Mouse (Mus musculus): ENCODE measurements around the gene Sp7. TPM values are rescaled to one million over a fixed set of nuclear protein-coding genes. Genes with fewer than 3 reads are reported as not detected.

The Sp7 gene
- polyA plus RNA-seq, 1 experiment from 2014 or later = 0.21 TPM

DNA sequence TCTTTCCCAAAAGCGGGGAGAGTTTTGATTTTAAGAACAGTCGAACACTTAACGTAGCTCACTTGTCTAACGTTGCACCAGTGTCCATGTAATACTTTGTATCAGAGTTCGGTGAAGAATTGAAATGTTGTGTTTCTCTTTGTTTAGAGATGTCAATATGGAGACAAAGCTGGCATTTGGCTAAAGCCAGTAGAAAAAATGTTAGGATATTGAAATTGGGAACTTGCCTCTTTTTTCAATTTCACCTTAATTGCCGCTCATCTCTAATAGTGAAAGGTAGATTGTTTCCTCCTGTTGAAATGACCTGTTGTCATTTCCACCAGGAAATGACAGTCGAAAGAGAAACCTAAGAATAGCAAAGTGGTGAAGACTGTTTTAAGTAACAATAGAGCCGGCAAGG is 40.1 kb downstream of the Sp7 start:
- 72% methylated on average over 8 of the region's 8 CpGs for WGBS
- DNase-seq (no peak), ATAC-seq (ENCODE audit: low FRiP score, low TSS enrichment) (no peak)
- H3K4me3 ChIP-seq (replicated peaks; ENCODE audit: low read depth, low read length) = peak overlapping the region; percentile 94
- H3K4me1 ChIP-seq (ENCODE audit: control insufficient read depth, insufficient read depth, low read length) = peaks cover 12% of the 10 kb centered on the region
- peak overlapping the region; percentile 79 for H3K9ac ChIP-seq (replicated peaks; ENCODE audit: low read length)
- peak overlapping the region; percentile 74 for H3K4me2 ChIP-seq (ENCODE audit: low read length)
- no peak overlapping the region for H3K27ac ChIP-seq (replicated peaks; ENCODE audit: low read depth, low read length)
- no peaks in the 10 kb centered on the region for H3K27me3 ChIP-seq (ENCODE audit: control insufficient read depth, insufficient read depth, low read length)
- no peaks in the 10 kb centered on the region for H3K9me3 ChIP-seq (ENCODE audit: control insufficient read depth, low read length)
- peaks cover 33% of the 10 kb centered on the region for H3K36me3 ChIP-seq (ENCODE audit: control insufficient read depth, insufficient read depth, low read length)

DNA sequence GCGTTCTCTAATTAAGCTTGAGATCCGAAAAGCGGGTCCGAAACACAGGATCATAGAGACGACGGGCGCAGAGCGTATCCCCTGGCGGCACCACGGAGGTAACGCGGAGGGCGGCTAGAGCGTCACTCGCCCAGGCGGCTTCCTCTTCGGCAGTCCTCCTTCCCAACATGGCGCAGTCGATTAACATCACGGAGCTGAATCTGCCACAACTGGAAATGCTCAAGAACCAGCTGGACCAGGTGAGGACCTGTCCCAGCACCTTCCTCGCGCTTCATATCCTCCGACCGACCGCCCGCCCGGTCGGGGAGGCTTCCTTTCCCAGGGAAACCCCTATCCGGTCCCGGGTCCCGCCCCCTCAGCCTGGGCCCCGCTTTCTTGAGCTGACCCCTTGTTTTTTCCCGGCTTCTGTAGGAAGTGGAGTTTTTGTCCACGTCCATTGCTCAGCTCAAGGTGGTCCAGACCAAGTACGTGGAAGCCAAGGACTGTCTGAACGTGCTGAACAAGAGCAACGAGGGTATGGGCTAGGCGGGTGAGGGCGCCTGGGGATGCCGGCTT is 40.9 kb downstream of the Sp7 start, which contains the start of gene Pfdn5:
TSS of gene Pfdn5 (plus strand) at position 95 of the 555 bp plus-strand sequence.
- WGBS = under 1% methylated on average over 40 of the region's 40 CpGs
- ATAC-seq (ENCODE audit: low FRiP score, low TSS enrichment) (peak; percentile 87), DNase-seq (peak; percentile 92)
- Histone ChIP-seq H3K36me3 (ENCODE audit: control insufficient read depth, insufficient read depth, low read length) (peaks cover 33% of the 10 kb centered on the region), H3K4me3 (replicated peaks; ENCODE audit: low read depth, low read length) (peak within 1 kb of the TSS; percentile 94), H3K27ac (replicated peaks; ENCODE audit: low read depth, low read length) (0 out of 2 replicates have a peak within 1 kb of the TSS, but pooled peaks have one; percentile 55), H3K4me2 (ENCODE audit: low read length) (peak within 1 kb of the TSS; percentile 74), H3K9me3 (ENCODE audit: control insufficient read depth, low read length) (no peaks in the 10 kb centered on the region), H3K9ac (replicated peaks; ENCODE audit: low read length) (peak within 1 kb of the TSS; percentile 79), H3K27me3 (ENCODE audit: control insufficient read depth, insufficient read depth, low read length) (no peaks in the 10 kb centered on the region), H3K4me1 (ENCODE audit: control insufficient read depth, insufficient read depth, low read length) (peaks cover 8% of the 10 kb centered on the region)

DNA sequence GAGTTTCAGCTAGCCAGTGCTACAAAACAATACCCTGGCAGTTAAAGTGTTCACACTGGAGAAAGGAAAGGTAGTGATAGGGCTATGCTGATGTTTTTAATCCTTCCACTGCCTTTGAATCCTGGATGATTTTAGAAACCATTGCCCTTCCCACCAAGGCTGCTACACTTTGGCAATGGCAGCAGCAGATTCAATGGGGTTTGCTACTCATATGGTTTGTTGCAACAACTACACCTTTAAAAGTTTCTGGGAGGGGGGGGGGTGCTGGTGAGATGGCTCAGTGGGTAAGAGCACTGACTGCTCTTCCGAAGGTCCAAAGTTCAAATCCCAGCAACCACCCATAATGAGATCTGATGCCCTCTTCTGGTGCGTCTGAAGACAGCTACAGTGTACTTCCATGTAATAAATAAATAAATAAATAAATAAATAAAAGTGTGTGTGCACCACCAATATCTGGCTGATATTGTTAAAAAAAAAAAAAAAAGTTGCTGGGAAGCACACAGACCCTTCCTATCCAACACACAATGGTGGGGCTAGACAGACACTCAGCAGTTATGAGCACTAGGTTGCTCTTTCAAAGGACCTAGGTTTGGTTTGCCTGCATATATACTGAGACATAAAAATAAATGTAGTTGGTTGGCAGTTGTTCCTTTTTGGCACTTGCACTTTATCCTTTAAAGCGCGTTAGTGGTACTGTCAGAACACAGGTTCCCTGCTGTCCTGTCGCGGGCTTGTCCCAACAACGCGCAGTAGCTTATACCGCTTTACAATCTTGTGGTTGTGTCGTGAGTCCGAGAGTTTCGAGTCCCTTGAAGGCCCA is 42.1 kb downstream of the Sp7 start:
- Histone ChIP-seq H3K4me2 (ENCODE audit: low read length) (peak overlapping the region; percentile 74), H3K36me3 (ENCODE audit: control insufficient read depth, insufficient read depth, low read length) (peaks cover 33% of the 10 kb centered on the region; the same call in 1 of the 2 replicates), H3K27ac (replicated peaks; ENCODE audit: low read depth, low read length) (no peak overlapping the region), H3K4me1 (ENCODE audit: control insufficient read depth, insufficient read depth, low read length) (peaks cover 8% of the 10 kb centered on the region), H3K9me3 (ENCODE audit: control insufficient read depth, low read length) (no peaks in the 10 kb centered on the region), H3K9ac (replicated peaks; ENCODE audit: low read length) (no peak overlapping the region), H3K27me3 (ENCODE audit: control insufficient read depth, insufficient read depth, low read length) (no peaks in the 10 kb centered on the region), H3K4me3 (replicated peaks; ENCODE audit: low read depth, low read length) (no peak overlapping the region)
- no peak for ATAC-seq (ENCODE audit: low FRiP score, low TSS enrichment)
- no peak for DNase-seq
- WGBS = 76% methylated on average over 12 of the region's 12 CpGs

DNA sequence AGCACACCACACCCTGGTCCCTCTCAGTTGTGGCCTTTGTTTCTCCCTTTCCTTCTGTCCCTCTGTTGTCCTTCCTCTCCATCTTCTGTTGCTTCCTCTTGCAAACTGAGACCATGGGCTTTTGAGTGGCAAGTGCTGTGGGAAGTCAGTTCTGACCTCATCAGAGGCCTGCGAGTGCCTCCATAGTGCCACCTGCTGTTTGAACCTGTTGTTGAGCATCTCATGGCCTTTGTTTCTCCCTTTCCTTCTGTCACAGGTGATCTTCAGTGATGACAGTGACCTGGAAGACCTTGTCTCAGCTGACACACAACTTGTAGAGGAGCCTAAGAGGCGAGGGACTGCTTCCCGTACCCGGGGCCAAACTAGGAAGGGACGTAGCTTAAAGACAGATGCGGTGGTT is 50.7 kb downstream of the Sp7 start:
- Histone ChIP-seq H3K4me3 (replicated peaks; ENCODE audit: low read depth, low read length) (no peak overlapping the region), H3K36me3 (ENCODE audit: control insufficient read depth, insufficient read depth, low read length) (peaks cover 21% of the 10 kb centered on the region; the same call in 1 of the 2 replicates), H3K27ac (replicated peaks; ENCODE audit: low read depth, low read length) (no peak overlapping the region), H3K9ac (replicated peaks; ENCODE audit: low read length) (no peak overlapping the region), H3K4me2 (ENCODE audit: low read length) (no peak overlapping the region), H3K4me1 (ENCODE audit: control insufficient read depth, insufficient read depth, low read length) (no peaks in the 10 kb centered on the region), H3K9me3 (ENCODE audit: control insufficient read depth, low read length) (no peaks in the 10 kb centered on the region), H3K27me3 (ENCODE audit: control insufficient read depth, insufficient read depth, low read length) (no peaks in the 10 kb centered on the region)
- ATAC-seq (ENCODE audit: low FRiP score, low TSS enrichment) (no peak), DNase-seq (peak; percentile 84)
- 90% methylated on average over 6 of the region's 6 CpGs for WGBS

DNA sequence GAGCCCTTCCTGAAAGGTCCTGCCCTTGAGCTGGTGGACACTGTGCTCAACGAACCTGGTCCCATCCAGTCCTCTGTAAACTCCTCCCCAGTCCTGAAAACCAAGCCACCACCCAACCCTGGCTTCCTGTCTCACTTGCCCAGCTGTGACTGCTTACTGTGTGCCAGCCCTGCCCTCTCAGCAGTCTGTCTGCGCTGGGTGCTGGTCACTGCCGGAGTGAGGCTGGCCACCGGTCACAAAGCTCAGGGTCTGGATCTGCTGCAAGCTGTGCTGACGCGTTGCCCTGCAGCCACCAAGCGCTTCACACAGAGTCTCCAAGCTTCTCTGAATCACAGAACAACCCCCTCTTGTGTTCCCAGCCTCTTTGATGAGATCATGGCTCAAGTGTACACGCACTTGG is 51.7 kb downstream of the Sp7 start:
- H3K36me3 ChIP-seq (ENCODE audit: control insufficient read depth, insufficient read depth, low read length) = peaks cover 15% of the 10 kb centered on the region; the same call in 1 of the 2 replicates
- DNase-seq = no peak
- no peak for ATAC-seq (ENCODE audit: low FRiP score, low TSS enrichment)

DNA sequence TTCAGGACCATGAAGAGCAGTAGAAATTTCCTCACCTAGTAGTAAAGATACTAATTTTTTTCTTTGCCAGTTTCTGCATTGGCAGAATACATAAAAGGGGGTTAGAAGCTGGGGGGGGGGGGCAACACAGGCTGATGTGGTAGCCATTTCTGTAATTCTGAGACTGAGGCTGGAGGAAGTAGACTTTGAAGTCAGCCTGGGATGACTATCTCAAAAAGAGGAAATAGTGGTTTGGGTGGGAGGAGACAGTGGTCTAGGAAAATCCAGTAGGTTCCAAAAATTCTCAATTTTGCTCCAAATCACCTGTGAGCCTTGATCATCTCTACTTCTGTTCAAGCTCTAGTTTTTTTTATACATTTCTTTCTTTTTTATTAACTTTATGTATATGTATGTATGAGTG is 55.5 kb downstream of the Sp7 start:
- no peaks in the 10 kb centered on the region for H3K4me1 ChIP-seq (ENCODE audit: control insufficient read depth, insufficient read depth, low read length)
- H3K9me3 ChIP-seq (ENCODE audit: control insufficient read depth, low read length) = no peaks in the 10 kb centered on the region
- no peak overlapping the region for H3K4me3 ChIP-seq (replicated peaks; ENCODE audit: low read depth, low read length)
- H3K9ac ChIP-seq (replicated peaks; ENCODE audit: low read length) = no peak overlapping the region
- DNase-seq (no peak), ATAC-seq (ENCODE audit: low FRiP score, low TSS enrichment) (no peak)
- H3K36me3 ChIP-seq (ENCODE audit: control insufficient read depth, insufficient read depth, low read length) = peaks cover 18% of the 10 kb centered on the region
- no peak overlapping the region for H3K27ac ChIP-seq (replicated peaks; ENCODE audit: low read depth, low read length)
- H3K27me3 ChIP-seq (ENCODE audit: control insufficient read depth, insufficient read depth, low read length) = no peaks in the 10 kb centered on the region
- H3K4me2 ChIP-seq (ENCODE audit: low read length) = no peak overlapping the region

More for the DNA sequence above, 51.7 kb downstream of the Sp7 start:
- 89% methylated on average over 8 of the region's 8 CpGs for WGBS
- H3K9ac ChIP-seq (replicated peaks; ENCODE audit: low read length) = no peak overlapping the region
- no peaks in the 10 kb centered on the region for H3K9me3 ChIP-seq (ENCODE audit: control insufficient read depth, low read length)
- no peak overlapping the region for H3K27ac ChIP-seq (replicated peaks; ENCODE audit: low read depth, low read length)
- H3K27me3 ChIP-seq (ENCODE audit: control insufficient read depth, insufficient read depth, low read length) = no peaks in the 10 kb centered on the region
- no peak overlapping the region for H3K4me3 ChIP-seq (replicated peaks; ENCODE audit: low read depth, low read length)
- no peak overlapping the region for H3K4me2 ChIP-seq (ENCODE audit: low read length)
- no peaks in the 10 kb centered on the region for H3K4me1 ChIP-seq (ENCODE audit: control insufficient read depth, insufficient read depth, low read length)

DNA sequence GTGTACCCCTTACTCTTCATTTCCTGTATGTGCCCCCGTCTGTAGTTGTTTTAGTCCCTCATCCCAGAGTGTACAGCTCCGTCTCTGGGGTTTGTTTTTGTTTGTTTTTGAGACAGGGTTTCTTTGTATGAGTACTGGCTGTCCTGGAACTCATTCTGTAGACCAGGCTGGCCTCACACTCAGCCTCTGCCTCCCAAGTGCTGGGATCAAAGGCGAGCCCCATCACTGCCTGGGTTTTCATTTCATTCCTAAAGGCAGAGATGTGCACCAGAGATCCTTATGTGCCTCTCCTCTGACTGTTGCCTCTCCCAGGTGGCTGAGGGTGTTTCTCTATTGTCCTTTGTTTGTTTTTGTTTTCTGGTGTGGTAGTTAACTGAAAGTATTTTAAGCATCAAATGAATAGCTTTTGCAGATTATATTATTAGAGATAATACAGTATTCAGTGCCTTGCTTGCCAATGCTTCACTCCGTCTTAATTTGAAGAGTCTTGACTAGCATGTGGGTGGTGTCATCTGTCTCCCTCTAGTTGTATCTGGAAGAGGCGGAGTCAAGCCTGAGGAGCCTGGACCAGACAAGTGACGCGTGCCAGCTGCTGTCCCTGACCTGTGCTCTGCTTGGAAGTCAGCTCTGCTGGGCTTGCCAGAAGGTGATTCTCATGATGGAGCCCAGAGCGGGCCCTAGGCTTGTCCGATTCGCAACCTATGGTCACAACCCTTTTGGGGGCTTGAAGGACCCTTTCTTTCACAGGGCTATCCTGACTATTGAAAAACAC is 56.7 kb downstream of the Sp7 start:
- Histone ChIP-seq H3K36me3 (ENCODE audit: control insufficient read depth, insufficient read depth, low read length) (peaks cover 26% of the 10 kb centered on the region), H3K4me1 (ENCODE audit: control insufficient read depth, insufficient read depth, low read length) (no peaks in the 10 kb centered on the region), H3K27me3 (ENCODE audit: control insufficient read depth, insufficient read depth, low read length) (no peaks in the 10 kb centered on the region), H3K9ac (replicated peaks; ENCODE audit: low read length) (no peak overlapping the region), H3K27ac (replicated peaks; ENCODE audit: low read depth, low read length) (no peak overlapping the region), H3K4me3 (replicated peaks; ENCODE audit: low read depth, low read length) (no peak overlapping the region), H3K9me3 (ENCODE audit: control insufficient read depth, low read length) (no peaks in the 10 kb centered on the region), H3K4me2 (ENCODE audit: low read length) (no peak overlapping the region)
- 93% methylated on average over 10 of the region's 10 CpGs for WGBS
- ATAC-seq (ENCODE audit: low FRiP score, low TSS enrichment) = no peak
- DNase-seq = no peak

DNA sequence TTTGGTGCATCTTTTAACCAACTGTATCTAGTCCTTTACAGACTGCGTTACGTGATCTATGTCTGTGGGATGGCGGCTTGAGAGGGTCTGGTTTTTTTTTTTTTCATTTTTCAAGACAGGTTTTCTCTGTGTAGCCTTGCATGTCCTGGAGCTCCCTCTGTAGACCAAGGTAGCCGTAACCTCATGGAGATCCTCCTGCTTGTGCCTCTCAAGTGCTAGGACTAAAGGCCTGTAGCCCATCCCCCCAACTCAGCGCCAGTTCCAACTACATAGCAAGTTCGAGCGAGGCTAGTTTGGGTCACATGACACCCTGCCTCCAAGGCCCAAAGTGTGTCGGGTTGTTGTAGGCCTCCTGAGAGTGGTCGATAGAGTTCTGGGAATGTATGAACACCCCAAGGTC is 58.3 kb downstream of the Sp7 start:
- H3K9ac ChIP-seq (replicated peaks; ENCODE audit: low read length) = no peak overlapping the region
- DNase-seq (no peak), ATAC-seq (ENCODE audit: low FRiP score, low TSS enrichment) (no peak)
- no peak overlapping the region for H3K27ac ChIP-seq (replicated peaks; ENCODE audit: low read depth, low read length)
- no peaks in the 10 kb centered on the region for H3K4me1 ChIP-seq (ENCODE audit: control insufficient read depth, insufficient read depth, low read length)
- no peak overlapping the region for H3K4me3 ChIP-seq (replicated peaks; ENCODE audit: low read depth, low read length)
- H3K4me2 ChIP-seq (ENCODE audit: low read length) = no peak overlapping the region
- WGBS = 92% methylated on average over 9 of the region's 9 CpGs
- no peaks in the 10 kb centered on the region for H3K9me3 ChIP-seq (ENCODE audit: control insufficient read depth, low read length)
- H3K27me3 ChIP-seq (ENCODE audit: control insufficient read depth, insufficient read depth, low read length) = no peaks in the 10 kb centered on the region
- H3K36me3 ChIP-seq (ENCODE audit: control insufficient read depth, insufficient read depth, low read length) = peaks cover 27% of the 10 kb centered on the region
